Mouse (Mus musculus) right cerebral cortex, postnatal 4 days (tissue): ENCODE measurements around the gene Olfr735.
A peak's percentile ranks its signal among the peaks of the same experiment; 100 is the strongest.

Experiments used
- DNase-seq: peaks from one replicate; pipeline ENCODE4 v3.0.0-alpha.2; 2022

Olfr735 gene

GRCm38 (mm10) chr14:50348796-50349195 lies at the start of gene Olfr735:
Gene Olfr735 (minus strand): TSS chr14:50348872.
- DNase-seq, result no peak

GRCm38 (mm10) chr14:50380863-50381262 lies 32.2 kb upstream of the Olfr735 start, which contains the start of gene Olfr736:
Gene Olfr736 (plus strand): TSS chr14:50381163.
- DNase-seq, result no peak

GRCm38 (mm10) chr14:50363561-50363960 lies 14.9 kb upstream of the Olfr735 start:
- no peak for DNase-seq

DNA sequence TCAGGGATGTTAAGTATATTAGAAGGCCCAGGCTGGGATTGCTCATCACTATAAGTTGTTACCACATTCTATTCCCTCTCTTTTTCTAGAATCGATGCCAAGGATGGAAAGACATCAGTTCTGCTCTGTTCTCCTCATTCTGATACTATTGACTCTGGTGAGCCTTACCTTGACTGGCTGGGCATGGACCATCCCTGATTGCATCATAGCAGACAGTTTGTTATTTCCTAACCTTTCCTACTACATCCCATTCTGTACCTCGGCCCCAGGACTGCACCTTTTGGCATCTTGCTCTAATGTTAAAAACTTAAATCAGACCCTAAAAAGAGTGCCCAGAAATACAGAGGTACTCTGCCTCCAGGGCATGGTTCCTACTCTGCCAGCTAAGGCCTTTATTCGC lies 11.8 kb upstream of the Olfr735 start:
- no peak for DNase-seq

DNA sequence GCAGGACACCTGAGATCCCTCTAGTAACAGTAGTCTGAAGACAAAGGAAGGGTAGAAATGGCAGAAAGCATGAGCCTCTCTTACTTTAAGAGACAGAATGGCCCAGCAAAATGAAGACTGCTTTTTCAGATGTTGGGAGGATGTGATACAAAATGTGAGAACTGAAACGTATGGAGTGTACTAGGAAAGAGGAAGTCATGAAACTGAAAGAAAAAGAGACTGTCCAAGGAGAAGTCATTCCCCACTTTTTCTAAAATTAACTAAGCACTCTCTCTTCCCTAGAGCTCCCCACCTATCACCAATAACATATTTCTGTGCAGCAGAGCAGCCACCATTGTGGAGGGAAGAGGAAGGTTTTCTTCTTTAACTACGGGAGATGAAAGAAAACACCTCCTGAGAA lies 8.9 kb upstream of the Olfr735 start, which contains the start of gene Tlr11:
Tlr11 (plus strand) TSS at position 322 of the 400 bp plus-strand sequence.
- no peak for DNase-seq

GRCm38 (mm10) chr14:50356725-50357124 lies 8.1 kb upstream of the Olfr735 start:
- DNase-seq, result no peak

- peak; percentile 4 for DNase-seq
These were observed 3.8 kb upstream of the Olfr735 start for GRCm38 (mm10) chr14:50352438-50352837.

DNA sequence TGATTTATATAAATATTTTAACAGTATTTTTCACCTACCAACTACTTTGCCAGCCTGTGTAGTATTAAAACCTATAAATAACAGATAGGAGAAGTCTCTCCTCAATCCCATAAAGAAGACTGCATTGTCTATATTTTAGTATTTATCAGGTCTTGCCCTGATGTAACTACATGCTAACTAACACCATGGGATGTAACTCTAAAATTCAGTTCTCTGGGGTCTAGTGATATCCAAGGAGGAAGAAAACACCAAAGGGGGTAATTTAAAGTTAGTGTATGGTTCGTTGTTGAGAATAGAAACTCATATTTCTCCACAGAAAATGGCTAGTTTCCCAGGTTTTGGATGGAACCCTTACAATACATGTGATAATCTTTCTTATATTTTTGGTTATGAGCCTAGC lies 22.0 kb downstream of the Olfr735 start, which contains the start of gene Olfr734:
Olfr734 (minus strand) TSS at position 101 of the 400 bp plus-strand sequence.
- no peak for DNase-seq

GRCm38 (mm10) chr14:50301422-50301821 lies 47.2 kb downstream of the Olfr735 start, which contains the start of gene Olfr733:
Gene Olfr733 (minus strand): TSS chr14:50301522.
- no peak for DNase-seq
